Mouse (Mus musculus): ENCODE measurements around the gene Krt18. TPM values are rescaled to one million over a fixed set of nuclear protein-coding genes. Genes with fewer than 3 reads are reported as not detected.
"Not testable (repeated sequence)": the region's sequence is repeated elsewhere in the genome, so short reads cannot be mapped to it uniquely, and the experiment has no call there.

Gene Krt18
- polyA plus RNA-seq (2016; fragmentation: Nextera tagmentation; extraction: Ambion mirVana) = 9.4 and 13.6 TPM in 2 replicates

DNA sequence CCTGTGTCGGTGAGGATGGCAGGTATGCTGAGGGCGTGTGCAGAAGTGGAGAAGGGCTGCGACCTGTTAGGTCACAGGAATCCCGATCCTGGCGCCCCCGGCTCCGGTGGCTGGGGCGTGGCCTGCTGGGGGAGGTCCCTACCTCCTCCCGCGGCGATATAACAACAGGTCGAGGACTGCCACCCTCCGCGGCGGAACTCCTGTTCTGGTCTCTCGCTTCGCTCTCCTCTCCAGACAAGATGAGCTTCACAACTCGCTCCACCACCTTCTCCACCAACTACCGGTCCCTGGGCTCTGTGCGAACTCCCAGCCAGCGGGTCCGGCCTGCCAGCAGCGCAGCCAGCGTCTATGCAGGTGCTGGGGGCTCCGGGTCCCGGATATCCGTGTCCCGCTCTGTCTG is at the start of gene Krt18:
Krt18 (plus strand) TSS at position 141 of the 400 bp plus-strand sequence.
- peaks cover 70% of the 10 kb centered on the region for H3K27me3 ChIP-seq

GRCm38 (mm10) chr15:101980849-101981248 is 47.1 kb upstream of the Krt18 start:
- no peak for ATAC-seq (ENCODE audit: low FRiP score)
- no peaks in the 10 kb centered on the region for H3K36me3 ChIP-seq (replicated peaks)
- H3K4me3 ChIP-seq (replicated peaks) = no peak overlapping the region
- H3K27me3 ChIP-seq = no peaks in the 10 kb centered on the region; the same call in 1 of the 2 replicates
- no peaks in the 10 kb centered on the region for H3K9me3 ChIP-seq
- H3K4me1 ChIP-seq = peaks cover 12% of the 10 kb centered on the region
- H3K9ac ChIP-seq = no peak overlapping the region
- H3K27ac ChIP-seq = no peak overlapping the region
- no peak overlapping the region for H3K4me2 ChIP-seq
- WGBS = 86% methylated on average over 6 of the region's 6 CpGs

More for the DNA sequence above, at the start of gene Krt18:
- Histone ChIP-seq H3K9ac (no peak within 1 kb of the TSS; the same call in 1 of the 2 replicates), H3K4me3 (replicated peaks) (peak within 1 kb of the TSS; percentile 29), H3K4me2 (peak within 1 kb of the TSS; percentile 45), H3K4me1 (peaks cover 21% of the 10 kb centered on the region), H3K27ac (no peak within 1 kb of the TSS), H3K36me3 (replicated peaks) (no peaks in the 10 kb centered on the region), H3K9me3 (no peaks in the 10 kb centered on the region)
- no peak for ATAC-seq (ENCODE audit: low FRiP score)
- WGBS = 1% methylated on average over 28 of the region's 28 CpGs

DNA sequence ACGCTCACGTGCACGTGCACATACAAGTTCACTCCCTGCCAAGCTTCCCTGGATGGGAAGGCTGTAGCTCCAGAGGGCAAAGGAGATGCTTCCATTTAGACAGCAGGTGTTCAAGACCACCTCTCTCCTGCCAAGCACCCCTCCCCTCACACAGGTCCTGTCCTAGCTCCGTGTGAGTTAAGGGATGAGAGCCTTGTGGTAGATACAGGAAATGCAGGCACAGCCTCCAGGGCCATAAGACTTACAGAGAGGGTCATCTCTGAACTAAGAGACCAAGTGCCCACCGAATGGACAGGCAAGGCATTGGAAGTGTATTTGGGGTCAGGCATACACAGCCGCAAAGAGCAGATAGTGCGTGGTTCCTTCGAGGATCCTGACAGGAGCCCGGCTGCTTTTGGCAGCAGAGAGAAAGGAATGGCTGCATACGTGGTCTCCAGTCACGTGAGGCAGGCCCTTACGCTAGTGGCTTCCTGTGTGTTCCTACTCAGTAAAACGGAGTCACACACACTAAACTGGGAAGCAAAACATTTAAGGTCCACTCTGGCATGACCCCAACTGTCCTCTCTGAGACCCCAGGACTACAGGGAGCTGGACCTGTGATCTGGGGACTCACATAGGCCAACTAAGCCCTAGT is 44.5 kb upstream of the Krt18 start:
- no peaks in the 10 kb centered on the region for H3K9me3 ChIP-seq
- 0 out of 2 replicates have a peak overlapping the region, but pooled peaks have one; percentile 24 for H3K4me3 ChIP-seq (replicated peaks)
- peak overlapping the region; percentile 48 for H3K4me2 ChIP-seq
- H3K36me3 ChIP-seq (replicated peaks) = no peaks in the 10 kb centered on the region
- peaks cover 15% of the 10 kb centered on the region for H3K27me3 ChIP-seq
- 80% methylated on average over 13 of the region's 13 CpGs for whole genome bisulfite sequencing
- peak overlapping the region; percentile 74; the same call in 1 of the 2 replicates for H3K27ac ChIP-seq
- no peak for ATAC-seq (ENCODE audit: low FRiP score)
- peaks cover 3% of the 10 kb centered on the region for H3K4me1 ChIP-seq
- H3K9ac ChIP-seq = no peak overlapping the region

- Histone ChIP-seq H3K4me3 (replicated peaks) (peak overlapping the region; percentile 24), H3K36me3 (replicated peaks) (no peaks in the 10 kb centered on the region), H3K27ac (peak overlapping the region; percentile 74), H3K9me3 (no peaks in the 10 kb centered on the region), H3K27me3 (peaks cover 19% of the 10 kb centered on the region), H3K4me2 (peak overlapping the region; percentile 48), H3K4me1 (peaks cover 3% of the 10 kb centered on the region), H3K9ac (no peak overlapping the region)
- WGBS = 4% methylated on average over 15 of the region's 15 CpGs
- peak; percentile 94 for ATAC-seq (ENCODE audit: low FRiP score)
These were observed 43.9 kb upstream of the Krt18 start for GRCm38 (mm10) chr15:101983949-101984601.

GRCm38 (mm10) chr15:101984746-101985145 is 43.2 kb upstream of the Krt18 start:
- H3K36me3 ChIP-seq (replicated peaks) = no peaks in the 10 kb centered on the region
- no peak overlapping the region for H3K9ac ChIP-seq
- H3K27me3 ChIP-seq = peaks cover 24% of the 10 kb centered on the region
- H3K4me1 ChIP-seq = peaks cover 3% of the 10 kb centered on the region
- no peaks in the 10 kb centered on the region for H3K9me3 ChIP-seq
- no peak overlapping the region for H3K27ac ChIP-seq
- 25% methylated on average over 6 of the region's 6 CpGs for WGBS
- ATAC-seq (ENCODE audit: low FRiP score) = no peak
- H3K4me2 ChIP-seq = peak overlapping the region; percentile 48; the same call in 1 of the 2 replicates
- no peak overlapping the region for H3K4me3 ChIP-seq (replicated peaks)

- H3K9me3 ChIP-seq = no peaks in the 10 kb centered on the region
- WGBS = under 1% methylated on average over 10 of the region's 10 CpGs
- no peaks in the 10 kb centered on the region for H3K36me3 ChIP-seq (replicated peaks)
- ATAC-seq (ENCODE audit: low FRiP score) = 0 out of 2 replicates have a peak, but pooled peaks have one; percentile 17
- no peak overlapping the region for H3K4me3 ChIP-seq (replicated peaks)
- H3K27me3 ChIP-seq = peaks cover 44% of the 10 kb centered on the region
- 0 out of 2 replicates have a peak overlapping the region, but pooled peaks have one; percentile 19 for H3K27ac ChIP-seq
- no peak overlapping the region for H3K9ac ChIP-seq
- H3K4me2 ChIP-seq = no peak overlapping the region
- H3K4me1 ChIP-seq = peaks cover 3% of the 10 kb centered on the region
These were observed 39.9 kb upstream of the Krt18 start for GRCm38 (mm10) chr15:101988119-101988518.

- Histone ChIP-seq H3K4me2 (no peak overlapping the region), H3K9ac (no peak overlapping the region), H3K36me3 (replicated peaks) (no peaks in the 10 kb centered on the region), H3K27me3 (peaks cover 44% of the 10 kb centered on the region), H3K27ac (no peak overlapping the region), H3K4me3 (replicated peaks) (no peak overlapping the region), H3K9me3 (no peaks in the 10 kb centered on the region), H3K4me1 (peaks cover 3% of the 10 kb centered on the region)
- WGBS = 66% methylated on average over 8 of the region's 8 CpGs
- no peak for ATAC-seq (ENCODE audit: low FRiP score)
These were observed 39.3 kb upstream of the Krt18 start for GRCm38 (mm10) chr15:101988714-101989113.

DNA sequence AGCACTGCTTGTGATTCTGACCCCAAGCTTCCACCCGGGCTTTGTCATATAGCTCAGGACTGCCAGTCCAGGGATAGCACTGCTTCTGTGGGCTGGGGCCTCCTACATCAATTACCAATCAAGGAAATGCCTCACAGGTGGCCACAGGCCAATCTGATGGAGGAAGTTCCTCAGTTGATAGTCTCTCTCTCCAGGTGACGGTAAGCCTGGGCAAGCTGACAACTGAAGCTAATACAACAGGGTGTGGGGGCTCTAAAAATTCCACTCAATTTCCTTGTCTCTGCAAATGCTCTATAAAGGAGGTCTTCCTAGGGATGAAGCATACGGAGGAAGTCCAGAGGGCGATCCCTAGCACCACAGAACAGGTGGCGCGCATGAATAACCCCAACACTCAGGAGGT is 37.0 kb upstream of the Krt18 start:
- no peak overlapping the region for H3K9ac ChIP-seq
- no peaks in the 10 kb centered on the region for H3K36me3 ChIP-seq (replicated peaks)
- no peak overlapping the region for H3K4me3 ChIP-seq (replicated peaks)
- H3K9me3 ChIP-seq = 0 out of 2 replicates have a peak, but pooled peaks cover 5% of the 10 kb centered on the region
- WGBS = 93% methylated on average over 6 of the region's 6 CpGs
- ATAC-seq (ENCODE audit: low FRiP score) = no peak
- H3K27me3 ChIP-seq = peaks cover 49% of the 10 kb centered on the region
- no peak overlapping the region for H3K4me2 ChIP-seq
- H3K4me1 ChIP-seq = peaks cover 3% of the 10 kb centered on the region; the same call in 1 of the 2 replicates
- H3K27ac ChIP-seq = no peak overlapping the region

- H3K4me3 ChIP-seq (replicated peaks) = no peak overlapping the region
- 0 out of 2 replicates have a peak, but pooled peaks cover 5% of the 10 kb centered on the region for H3K9me3 ChIP-seq
- H3K4me1 ChIP-seq = no peaks in the 10 kb centered on the region
- no peak for ATAC-seq (ENCODE audit: low FRiP score)
- no peak overlapping the region for H3K4me2 ChIP-seq
- no peak overlapping the region for H3K9ac ChIP-seq
- H3K27ac ChIP-seq = no peak overlapping the region
- 96% methylated on average over 6 of the region's 6 CpGs for WGBS
- H3K36me3 ChIP-seq (replicated peaks) = no peaks in the 10 kb centered on the region
- peaks cover 33% of the 10 kb centered on the region for H3K27me3 ChIP-seq
These were observed 33.6 kb upstream of the Krt18 start for GRCm38 (mm10) chr15:101994365-101994764.

- no peak overlapping the region for H3K9ac ChIP-seq
- no peak for ATAC-seq (ENCODE audit: low FRiP score)
These were observed 32.3 kb upstream of the Krt18 start for GRCm38 (mm10) chr15:101995484-101996236.

GRCm38 (mm10) chr15:101996450-101997078 is 31.4 kb upstream of the Krt18 start:
- not testable (repeated sequence) for H3K4me2 ChIP-seq; H3K9me3 ChIP-seq; H3K9ac ChIP-seq; H3K36me3 ChIP-seq (replicated peaks); H3K27ac ChIP-seq; H3K4me1 ChIP-seq; H3K4me3 ChIP-seq (replicated peaks); ATAC-seq (ENCODE audit: low FRiP score)
- H3K27me3 ChIP-seq = peaks cover 37% of the 10 kb centered on the region
- WGBS = 87% methylated on average over 11 of the region's 11 CpGs

More at GRCm38 (mm10) chr15:101995484-101996236, 32.3 kb upstream of the Krt18 start:
- H3K27ac ChIP-seq = no peak overlapping the region
- 0 out of 2 replicates have a peak, but pooled peaks cover 5% of the 10 kb centered on the region for H3K9me3 ChIP-seq
- 87% methylated on average over 4 of the region's 4 CpGs for WGBS
- H3K4me1 ChIP-seq = no peaks in the 10 kb centered on the region
- H3K4me2 ChIP-seq = no peak overlapping the region
- H3K27me3 ChIP-seq = peaks cover 35% of the 10 kb centered on the region
- H3K36me3 ChIP-seq (replicated peaks) = no peaks in the 10 kb centered on the region
- H3K4me3 ChIP-seq (replicated peaks) = no peak overlapping the region
